Mouse (Mus musculus): ENCODE data around the gene Tnpo1.

Tnpo1 gene

DNA sequence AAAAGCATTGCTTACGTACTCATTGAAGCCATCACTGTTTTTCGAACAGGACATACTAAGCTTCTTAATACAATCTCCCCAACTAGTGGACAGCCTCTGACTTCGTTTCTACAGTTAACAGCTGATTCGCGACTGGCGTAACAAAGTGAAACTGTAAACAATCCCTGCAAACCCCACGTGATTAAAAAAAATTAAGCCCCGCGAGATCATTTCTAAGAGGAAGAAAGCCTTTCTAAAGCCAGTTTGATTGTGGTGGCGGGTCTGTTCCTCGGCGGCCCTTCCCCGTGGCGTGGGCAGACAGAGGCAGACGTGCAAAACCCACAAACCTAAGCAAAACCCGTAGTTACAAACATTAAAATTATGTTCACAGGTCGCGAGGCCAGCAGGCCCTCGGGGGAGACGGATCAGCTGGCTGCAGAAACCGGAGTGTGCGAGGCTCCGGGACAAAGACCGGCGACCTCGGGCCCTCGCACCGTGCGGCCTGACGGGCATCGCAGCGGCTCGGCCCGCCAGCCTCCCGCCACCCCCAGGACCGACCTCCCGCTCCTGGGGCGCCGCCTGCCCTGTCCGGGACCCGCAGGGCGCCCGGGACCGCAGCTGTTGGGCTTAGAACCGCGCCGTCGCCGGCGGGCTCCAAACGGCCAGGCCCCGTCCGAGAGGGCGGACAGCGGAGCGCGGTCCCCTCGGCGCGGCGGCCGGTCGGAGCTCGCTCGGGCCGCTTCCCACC, 535 bp downstream of the Tnpo1 start:
- DNase-seq (ENCODE audit: low read depth, low spot score), result peak; percentile 56

DNA sequence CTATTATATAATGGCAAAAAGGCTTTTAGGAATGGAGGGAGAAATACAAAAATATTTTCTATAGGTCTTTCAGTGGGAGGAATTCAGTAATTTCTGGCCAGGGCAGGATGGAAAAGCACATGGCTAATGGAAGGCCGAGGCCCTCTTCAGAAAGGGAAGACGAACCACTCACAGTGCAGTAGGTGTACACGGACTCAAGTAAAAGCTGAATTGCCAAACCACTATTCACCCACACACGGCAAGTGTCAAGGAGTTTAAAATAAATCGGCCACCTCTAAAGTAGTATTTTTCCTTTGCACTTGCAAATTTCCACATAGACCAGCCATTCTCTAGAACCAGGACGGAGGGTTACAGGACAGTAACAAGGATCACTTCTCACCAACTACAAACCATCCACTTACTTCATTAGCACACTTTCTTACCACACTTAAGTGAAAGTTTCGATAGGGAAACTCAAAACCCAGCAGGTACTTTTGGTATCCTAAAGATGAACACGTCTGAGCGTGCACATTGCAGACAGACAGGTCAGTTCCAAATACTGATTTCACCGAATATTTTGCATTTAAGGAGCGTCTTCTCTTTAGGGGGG, 1.2 kb downstream of the Tnpo1 start:
- peak; percentile 27 for DNase-seq (ENCODE audit: low read depth, low spot score)

DNA sequence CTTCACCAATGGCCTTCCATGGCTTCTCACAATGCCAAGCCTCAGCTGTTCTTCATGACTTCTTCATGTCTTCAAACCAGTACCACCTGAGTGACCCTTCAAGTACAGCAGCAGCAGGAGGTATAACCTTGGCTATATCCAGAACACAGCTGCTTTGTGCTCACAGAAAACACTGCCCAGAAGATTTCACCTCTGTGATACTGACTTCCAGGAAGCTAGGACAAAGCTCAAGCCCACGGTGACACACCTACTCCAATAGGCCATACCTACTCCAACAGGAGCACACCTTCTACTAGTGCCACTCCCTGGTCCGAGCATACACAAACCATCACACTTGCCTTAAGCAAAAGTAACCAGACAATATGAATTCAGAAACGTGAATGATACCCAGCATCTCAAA, 3.4 kb downstream of the Tnpo1 start:
- DNase-seq (ENCODE audit: low read depth, low spot score), result no peak

DNA sequence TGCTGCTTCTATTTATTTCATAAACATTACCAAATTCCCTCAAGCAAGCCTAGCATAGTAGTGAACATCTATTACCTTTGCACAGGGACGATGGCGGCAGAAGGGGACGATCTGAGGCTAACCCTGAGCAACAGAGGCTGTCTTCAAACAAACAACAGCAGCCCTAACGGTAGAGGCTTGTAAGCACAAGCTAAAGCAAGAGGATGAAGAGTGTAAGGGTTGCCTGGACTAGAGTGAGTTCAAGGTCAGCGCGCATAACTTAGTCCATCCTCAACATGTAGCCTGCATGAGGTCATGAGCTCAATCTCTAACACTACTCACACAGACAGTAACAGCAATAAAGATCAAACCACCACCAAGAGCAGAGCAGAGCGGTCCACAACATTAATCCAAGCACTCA, 4.9 kb downstream of the Tnpo1 start:
- no peak for DNase-seq (ENCODE audit: low read depth, low spot score)

DNA sequence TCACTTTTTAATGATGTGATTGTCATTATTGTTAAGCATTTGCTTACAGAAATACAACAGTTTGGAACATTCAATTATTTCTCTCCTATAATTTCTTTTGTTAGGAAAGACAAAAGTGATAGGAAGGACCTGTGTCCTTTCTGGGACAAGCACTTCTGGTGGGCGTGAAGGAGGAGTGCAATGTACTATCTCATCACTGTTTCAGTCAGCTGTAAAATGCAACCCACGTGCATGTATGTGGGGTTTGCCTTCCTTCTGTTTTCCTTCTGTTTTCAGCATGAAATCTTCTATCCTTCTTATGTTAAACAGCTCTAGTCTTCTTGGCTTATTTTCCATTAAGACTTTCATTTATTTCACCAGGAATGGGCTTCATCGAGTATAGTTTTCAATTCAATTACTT, 5.9 kb downstream of the Tnpo1 start:
- DNase-seq (ENCODE audit: low read depth, low spot score), result no peak

DNA sequence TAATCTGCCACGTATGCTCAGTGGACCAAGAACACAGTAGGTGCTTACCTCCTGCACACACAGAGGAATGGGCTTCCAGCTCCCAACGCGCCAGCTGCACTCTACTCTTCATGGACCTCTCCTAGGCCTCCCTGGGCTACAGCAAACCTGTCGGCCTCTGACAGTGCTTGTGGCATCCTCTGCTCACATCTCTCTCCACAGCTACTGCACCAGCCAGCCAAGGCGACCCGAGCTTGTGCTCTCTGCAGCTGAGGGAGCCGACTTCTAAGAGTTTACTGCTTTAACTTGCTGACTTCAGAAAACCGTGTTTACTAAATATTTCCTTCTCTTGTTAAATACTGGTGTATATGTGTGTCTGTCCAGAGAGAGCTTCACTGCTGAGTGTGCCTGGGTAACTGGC, 6.5 kb downstream of the Tnpo1 start:
- DNase-seq (ENCODE audit: low read depth, low spot score), result no peak

DNA sequence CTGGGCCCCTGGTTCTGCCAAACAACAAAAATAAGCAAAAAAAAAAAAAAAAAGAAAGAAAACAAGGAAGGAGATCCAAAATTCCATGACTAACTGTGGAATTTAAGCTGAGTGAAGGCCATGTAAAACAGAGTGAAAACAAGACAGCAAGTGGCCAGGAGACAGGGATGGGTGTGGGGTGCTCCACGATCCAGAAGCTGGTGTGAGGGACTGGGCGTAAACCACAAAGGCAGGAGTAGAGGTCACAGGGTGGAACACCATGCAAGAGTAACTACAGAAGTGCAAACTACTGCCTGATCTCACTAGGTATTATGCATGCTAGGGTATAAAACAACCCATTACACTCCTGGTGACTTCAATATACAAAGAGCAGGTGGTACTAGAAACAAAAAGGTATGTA, 8.3 kb downstream of the Tnpo1 start:
- no peak for DNase-seq (ENCODE audit: low read depth, low spot score)

DNA sequence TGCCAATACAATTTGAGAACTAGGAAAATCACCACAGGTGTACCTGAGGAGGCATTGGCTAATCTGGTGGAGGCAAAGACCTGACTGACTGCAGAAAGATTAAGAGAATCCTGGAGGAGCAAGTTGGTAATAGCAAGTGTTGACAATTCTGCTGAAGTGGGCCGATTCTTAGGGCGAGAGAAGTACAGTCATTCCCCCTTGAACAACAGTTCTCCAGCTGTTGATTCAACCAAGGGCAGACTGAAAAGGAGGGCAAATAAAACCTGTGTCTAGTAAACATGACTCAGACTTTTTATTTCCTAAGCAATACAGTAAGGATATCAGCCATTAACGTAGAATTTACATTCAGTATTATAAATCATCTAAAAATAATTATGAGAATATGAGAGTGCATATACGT, 10.6 kb downstream of the Tnpo1 start:
- DNase-seq (ENCODE audit: low read depth, low spot score), result no peak

DNA sequence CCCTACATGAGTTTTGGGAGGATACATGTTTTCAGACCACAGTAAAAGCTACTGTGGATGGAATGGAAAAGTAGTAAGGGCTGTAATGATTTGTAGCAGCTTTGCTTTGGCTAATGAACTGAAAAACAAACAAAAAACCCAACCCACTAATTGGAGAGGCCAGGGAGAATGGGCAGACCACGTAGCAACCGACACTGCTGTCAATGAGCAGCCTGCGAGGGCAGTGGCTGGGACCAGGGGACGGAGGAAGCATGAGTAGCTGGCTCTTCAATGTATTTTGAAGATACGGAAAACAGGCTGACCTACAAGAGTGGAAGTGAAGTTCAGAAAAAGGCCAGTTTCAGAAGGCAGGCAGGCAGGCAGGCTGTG, 11.4 kb downstream of the Tnpo1 start:
- no peak for DNase-seq (ENCODE audit: low read depth, low spot score)

DNA sequence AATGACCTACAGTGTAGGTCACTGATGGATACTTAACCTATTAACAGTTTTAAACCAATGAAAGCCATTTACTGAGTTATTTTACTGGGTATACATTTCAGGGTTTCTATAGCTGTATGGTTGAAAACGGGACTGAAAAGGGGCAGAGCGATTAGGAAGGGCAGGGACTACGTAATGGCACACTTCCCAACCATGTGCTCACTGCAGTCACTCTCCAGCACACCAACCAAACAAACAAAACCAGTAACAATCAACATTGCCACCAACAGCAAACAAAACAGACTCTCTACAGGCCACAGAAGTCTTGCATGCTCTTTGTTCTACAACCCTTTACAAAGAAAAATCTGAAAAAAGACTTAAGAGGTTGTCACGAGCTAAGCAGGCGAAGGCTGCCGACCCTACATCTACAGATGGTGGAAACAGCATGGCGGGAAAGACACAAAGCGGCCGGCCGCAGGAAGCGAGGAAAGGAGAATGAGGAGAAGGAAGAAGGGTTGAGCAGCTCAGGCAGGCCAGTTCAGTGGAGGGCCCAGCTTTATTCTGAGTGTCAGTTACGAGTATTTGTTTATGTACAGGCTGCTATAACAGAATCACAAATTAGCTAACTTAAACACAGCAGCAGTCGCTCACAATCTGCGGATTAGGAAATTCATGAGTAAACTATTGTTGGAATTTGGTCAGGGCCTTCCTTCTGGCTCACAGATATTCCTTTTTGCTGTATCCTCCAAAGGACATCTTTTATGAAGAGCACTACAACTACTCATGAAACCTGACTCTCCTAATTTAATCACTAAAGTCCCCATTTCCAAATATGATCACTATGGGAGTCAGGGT, 12.0 kb downstream of the Tnpo1 start:
- DNase-seq (ENCODE audit: low read depth, low spot score), result no peak

DNA sequence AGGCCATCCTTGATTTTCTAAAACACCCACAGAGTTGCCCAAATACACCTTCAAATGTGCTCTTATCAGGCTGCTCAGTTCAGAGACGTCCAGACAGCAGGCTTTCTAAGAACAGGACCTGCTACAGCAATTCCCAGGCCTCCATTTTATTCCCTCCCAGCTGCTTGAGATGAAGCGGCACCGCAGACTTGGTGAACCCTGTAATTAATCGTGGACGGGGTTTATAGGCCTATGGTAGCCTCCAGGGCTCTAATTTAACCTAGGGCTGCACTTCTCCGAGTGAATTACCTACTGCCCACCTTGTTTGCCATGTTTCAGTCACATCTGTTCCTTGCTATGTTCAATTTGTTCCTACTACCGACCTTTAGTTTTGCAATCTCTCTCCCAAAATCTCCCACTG, 13.0 kb downstream of the Tnpo1 start:
- DNase-seq (ENCODE audit: low read depth, low spot score), result no peak

DNA sequence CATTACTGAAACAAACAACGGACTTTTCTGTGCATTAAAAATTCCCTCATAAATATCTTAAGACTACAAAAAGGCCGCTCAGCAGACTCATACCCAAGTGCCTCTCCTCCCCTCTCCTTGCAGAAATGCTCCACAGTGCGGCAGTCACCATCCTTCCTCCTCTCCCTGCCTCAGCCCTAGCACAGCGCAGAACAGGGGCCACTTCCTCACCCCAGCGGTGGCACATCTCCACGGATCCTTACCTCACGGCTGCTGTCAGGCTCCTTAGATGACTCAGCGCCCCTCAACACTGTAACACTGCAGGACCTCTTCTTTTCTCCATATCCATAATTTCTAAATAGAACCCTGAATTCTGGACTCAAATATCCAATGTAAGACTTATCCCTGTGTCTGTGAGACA, 13.6 kb downstream of the Tnpo1 start:
- DNase-seq (ENCODE audit: low read depth, low spot score), result no peak

DNA sequence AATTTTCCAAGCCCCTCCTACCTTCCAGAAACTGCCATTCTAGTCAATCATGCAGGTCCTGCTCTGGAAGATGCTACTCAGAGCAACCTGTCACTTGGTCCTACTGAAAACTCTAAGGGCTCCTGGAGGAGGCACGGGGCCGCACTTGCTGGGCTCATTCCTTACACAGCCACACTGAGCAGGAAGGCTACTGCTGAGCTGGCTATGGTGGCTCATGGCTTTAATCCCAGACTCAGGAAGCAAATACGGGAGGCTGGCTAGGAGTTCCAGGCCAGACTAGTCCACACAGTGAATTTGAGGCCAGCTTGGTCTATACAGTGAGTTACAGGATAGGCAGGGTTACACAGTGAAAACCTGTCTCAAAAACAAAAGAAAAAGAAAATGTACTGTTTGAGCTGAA, 15.4 kb downstream of the Tnpo1 start:
- DNase-seq (ENCODE audit: low read depth, low spot score), result no peak

DNA sequence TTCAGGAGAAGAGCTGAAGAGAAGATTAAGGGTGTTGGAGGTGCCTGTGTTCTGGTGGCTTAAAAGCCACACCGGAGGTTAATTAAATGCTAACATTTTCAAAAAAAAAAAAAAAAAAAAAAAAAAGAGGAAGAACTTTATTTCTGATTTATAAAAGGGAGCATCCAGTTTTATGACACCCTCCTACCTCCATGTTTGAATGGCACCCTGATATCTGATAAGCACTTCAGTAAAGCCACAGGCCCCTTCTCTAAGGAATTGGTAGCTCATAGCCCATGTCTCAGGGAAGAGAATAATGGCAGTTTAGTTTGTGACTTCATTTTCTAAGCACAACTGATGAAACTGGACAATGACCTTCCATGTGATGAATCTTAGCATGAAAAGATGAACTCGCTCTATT, 21.6 kb downstream of the Tnpo1 start:
- no peak for DNase-seq (ENCODE audit: low read depth, low spot score)

DNA sequence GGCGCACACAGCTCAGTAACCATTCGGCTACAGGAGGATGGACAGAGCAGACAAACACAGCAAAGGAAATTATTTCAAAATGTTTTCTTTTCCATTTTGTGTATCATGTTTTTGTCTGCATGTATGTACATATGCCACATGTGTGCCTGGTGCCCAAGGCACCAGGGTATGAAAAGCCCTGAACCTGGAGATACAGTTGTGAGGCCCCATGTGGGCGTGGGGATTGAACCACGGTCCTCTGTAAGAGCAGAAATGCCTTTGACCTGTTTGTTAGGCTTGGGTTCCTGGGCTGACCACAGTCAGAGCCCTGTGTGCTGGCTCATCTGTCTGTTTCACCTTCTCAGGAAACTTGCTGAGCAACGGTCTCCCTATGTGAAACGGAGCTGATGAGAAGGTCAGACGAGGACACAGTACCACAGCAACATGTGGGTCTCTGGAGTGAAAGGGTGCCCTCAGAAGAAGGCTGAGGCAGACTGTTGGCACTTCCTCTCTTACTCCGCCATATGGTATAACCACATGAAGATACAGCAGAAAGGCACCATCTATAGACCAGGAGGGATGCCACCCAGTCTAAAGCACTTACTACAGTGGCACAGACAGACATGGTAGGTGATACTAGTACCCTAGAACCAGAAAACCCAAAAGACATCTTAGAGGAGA, 23.7 kb downstream of the Tnpo1 start:
- DNase-seq (ENCODE audit: low read depth, low spot score), result no peak

DNA sequence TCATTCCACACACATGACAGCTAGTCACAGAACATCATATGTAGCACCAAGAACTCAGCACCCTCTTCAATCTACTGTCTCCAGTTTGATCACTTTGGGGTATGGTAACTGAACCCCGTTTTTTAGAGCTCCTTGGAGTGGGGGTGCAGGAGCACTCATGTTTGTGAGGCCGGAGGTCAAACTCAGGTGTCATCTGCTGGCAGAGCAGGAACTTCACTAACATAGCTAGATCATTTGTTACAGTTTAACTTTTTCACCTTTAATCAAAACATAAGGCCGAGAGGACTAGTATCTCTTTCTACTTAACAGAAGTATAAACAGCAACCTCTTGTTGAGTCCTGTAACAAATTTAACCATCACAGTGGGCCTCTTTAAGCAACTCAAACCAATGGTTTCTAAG, 26.6 kb downstream of the Tnpo1 start:
- no peak for DNase-seq (ENCODE audit: low read depth, low spot score)

DNA sequence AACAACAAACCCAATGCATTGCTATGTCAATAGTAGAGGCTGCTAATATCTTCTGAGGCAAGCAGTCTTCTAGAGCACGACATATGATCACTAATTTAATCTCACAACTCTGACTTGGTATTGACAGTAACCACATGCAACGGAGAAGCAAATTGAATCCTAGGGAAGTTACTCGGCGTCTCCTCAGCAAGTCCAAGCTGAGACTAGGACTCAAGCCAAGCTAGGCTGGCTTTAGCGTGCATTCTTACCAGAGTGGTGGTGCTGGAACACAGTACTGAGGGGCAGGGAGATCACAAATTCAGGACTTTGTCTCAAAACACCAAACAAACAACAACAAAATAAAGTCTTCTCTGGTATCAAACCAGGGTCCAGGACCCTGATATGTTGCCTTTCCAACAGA, 28.6 kb downstream of the Tnpo1 start:
- DNase-seq (ENCODE audit: low read depth, low spot score), result no peak

DNA sequence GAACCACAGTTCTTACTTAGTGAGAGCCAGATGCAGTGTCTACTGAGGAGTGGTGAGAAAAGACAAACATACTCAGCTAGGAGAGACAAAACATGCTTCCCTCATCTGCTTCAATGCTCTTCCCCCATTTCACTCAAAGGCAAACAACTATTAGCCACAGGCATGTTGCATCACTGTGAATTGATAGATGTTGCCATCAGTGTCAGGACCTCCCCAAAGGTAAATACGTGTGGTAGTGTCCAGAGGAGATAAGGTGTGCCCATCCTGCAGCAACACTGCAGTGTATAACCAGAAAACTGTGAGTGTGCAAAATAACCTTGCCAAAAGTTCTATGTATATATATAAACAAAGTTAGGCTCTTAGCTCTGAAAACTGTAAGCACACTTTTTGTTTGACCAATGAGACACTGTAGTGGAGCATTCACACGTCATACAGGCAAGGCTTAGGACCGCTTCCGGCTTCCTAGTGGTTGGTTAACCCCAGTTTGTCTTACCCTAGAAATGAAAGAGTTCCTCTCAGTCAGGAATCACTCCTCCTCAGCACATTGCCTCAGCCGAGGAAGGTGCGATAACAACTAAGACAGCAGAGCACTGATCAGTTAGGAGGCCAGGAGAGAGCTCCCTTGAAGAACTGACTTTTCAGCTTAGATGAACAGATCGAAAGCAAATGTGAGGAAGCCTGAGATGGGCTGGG, 29.6 kb downstream of the Tnpo1 start:
- DNase-seq (ENCODE audit: low read depth, low spot score), result no peak

DNA sequence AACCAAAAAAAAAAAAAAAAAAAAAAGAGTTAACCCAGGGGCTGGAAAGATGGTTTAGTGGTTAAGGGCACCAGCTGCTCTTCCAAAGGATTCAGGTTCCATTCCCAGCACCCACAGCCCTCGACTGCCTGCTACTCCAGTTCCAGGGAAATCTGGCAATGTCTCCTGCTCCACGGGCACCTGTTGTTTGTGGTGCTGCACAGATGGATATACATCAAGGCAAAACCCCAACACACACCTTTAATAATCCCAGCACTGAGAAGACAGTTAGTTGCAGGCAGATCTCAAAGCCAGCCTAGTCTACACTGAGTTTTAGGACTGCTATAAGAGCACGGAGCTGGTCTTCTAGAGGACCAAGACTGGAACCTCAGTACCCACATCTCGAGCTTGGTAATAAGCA, 30.2 kb downstream of the Tnpo1 start:
- DNase-seq (ENCODE audit: low read depth, low spot score), result no peak

DNA sequence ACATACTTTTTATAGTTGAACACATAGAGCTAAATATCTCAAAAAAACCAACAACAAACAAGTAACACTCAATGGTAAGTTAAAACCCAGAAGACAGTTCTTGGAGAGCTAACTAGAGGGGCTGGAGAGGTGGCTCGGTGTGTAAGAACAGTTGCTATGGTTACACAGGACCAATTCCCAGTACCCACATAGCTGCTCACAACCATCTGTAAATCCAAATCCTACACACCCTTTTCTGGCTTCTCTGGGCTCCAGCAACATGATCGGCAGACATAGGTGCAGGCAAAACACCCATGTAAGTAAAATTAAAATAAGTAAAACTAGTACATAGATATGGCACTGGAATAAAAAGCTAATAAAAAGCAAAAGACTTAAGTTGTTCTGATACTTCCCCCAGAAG, 31.3 kb downstream of the Tnpo1 start:
- DNase-seq (ENCODE audit: low read depth, low spot score), result no peak

DNA sequence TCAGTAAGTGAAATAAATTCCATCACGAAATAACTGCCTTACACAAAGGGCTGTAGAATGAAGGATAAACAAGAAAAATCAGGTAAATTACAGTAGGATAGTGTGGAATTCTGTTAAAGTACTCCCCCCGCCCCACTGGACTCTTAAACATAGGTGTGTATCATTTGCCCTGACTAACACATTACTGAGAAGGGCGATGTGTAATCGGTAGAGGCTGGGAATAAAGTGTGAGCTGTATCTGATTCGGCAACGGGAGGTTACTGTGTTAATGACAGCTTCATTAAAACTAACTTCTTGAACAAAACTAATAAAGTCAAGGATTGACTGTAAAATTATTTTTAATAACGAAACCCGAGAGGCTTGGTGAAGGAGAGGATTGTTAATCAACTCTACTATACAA, 34.7 kb downstream of the Tnpo1 start:
- DNase-seq (ENCODE audit: low read depth, low spot score), result no peak

DNA sequence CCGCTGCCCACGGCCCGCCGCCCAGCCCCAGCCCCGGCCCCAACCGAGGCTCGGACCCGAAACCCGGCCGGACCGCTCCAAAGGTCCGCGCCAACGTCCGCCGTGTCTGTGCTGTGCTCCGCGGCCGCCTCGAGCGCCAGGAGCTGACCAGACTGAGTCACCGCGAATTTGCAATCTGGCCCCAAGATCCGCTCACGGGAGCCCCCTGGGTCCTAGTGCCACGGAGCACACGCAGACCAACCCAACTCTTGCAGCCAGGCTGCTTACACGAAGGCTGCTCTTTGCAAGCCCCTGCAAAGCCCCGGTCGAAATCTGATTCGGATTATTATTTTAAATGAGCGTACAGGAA, 35.3 kb downstream of the Tnpo1 start:
- DNase-seq (ENCODE audit: low read depth, low spot score), result peak; percentile 89

Measured in mesoderm, embryonic 11.5 days (tissue).